Mouse (Mus musculus) common myeloid progenitor, adult 5-6 weeks (primary cell): Measurements from ENCODE around the gene Diexf. TPM values are rescaled to one million over a fixed set of nuclear protein-coding genes. Genes with fewer than 3 reads are reported as not detected.

ENCODE experiments used
- ATAC-seq: replicated peaks from 2 replicates; pipeline ENCODE4 v1.8.0; 2016; ENCODE audit warnings: low read depth, mild to moderate bottlenecking, moderate TSS enrichment, inconsistent platforms; ENCODE audit not compliant: poor library complexity, severe bottlenecking
- total RNA-seq: library from RNA; stranded (forward); fragments of 200-1000, 187-1606 nt; gene quantifications from 2 replicates; pipeline ENCODE4 v1.2.3, GENCODE M21; 2017

The Diexf gene
- total RNA-seq, 1 experiment from 2014 or later = 22.1 TPM

DNA sequence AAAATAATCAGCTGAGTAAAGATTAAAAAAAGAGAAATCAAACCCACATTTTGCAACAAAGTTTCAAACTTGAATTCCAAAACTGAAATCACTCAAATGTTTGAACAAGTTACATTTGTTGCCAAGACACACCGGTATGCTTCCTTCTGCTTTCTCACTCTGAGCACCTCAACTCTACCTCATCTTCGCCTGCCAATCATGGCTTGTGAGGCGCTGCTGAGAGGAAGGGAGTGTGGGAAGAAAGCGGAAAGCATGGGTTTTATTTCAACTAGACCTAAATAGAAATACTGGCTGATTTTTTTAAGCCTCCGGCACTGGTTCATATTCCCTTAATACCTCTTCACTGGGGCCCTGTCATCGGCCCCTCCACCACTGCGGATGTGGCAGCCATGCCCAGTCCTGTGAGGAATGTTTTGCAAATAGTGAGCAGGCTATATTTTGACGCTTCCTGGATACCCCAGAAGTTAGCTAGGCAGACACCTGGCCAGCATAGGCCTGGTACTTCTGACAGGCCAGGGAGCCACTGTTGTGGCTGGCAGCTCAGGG, 12.5 kb upstream of the Diexf start:
- peak; percentile 42 for ATAC-seq

DNA sequence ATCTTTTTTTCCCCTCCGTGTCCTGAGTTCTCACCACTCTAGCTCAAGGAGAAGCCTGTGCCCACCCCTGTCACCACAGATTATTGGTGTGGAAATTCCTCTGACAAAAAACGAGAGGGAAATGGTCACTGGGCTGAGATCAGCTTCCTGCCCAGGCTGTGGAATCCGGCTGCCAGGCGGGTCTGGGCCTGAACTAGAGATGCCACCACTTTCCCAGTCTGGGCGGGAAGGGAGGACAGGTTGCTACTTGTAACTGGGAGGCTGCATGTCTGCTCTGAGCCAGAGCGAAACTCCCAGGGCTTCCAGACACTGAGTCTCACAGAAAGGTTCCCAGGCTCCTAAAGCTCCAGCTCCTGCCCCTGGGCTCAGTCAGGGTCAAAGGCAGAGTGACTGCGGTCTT, 11.0 kb upstream of the Diexf start:
- ATAC-seq = no peak

DNA sequence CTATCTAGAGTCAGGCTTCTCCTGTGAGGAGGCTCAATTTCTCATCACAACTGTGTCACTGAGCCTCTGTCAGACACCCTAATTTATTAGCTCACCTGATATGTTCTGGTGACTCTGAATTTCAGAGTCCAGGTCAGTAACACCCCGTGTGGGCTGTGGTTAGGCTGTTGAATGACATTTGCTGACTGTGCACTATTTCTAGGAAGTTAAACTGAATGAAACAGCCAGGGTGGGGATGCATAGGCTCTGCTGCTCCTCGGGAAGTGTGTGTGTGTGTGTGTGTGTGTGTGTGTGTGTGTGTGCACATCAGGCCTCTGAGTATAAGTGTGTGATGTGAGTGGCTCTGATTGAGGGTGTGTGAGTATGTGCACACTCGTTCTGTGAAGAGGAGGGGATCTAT, 8.6 kb upstream of the Diexf start:
- peak; percentile 79 for ATAC-seq

DNA sequence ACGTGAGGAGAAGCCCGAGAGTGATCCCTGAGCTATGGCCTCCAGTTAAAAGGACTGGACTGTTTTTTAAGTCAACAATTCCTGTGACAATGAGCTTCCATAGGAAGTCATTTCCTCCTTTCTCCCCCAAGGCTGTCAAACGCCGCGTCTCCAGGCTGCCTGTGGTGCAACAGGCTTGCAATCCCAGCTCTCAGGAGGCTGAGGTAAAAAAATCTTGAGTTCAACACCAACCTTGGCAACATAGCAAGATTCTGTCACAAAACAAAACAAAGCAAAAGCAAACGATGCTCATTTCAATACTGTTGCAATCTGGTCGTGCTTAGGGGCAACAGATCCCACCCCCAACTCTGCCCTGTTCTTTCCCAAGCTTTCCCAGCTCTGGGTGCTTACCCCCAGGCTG, 8.0 kb upstream of the Diexf start:
- ATAC-seq = no peak

DNA sequence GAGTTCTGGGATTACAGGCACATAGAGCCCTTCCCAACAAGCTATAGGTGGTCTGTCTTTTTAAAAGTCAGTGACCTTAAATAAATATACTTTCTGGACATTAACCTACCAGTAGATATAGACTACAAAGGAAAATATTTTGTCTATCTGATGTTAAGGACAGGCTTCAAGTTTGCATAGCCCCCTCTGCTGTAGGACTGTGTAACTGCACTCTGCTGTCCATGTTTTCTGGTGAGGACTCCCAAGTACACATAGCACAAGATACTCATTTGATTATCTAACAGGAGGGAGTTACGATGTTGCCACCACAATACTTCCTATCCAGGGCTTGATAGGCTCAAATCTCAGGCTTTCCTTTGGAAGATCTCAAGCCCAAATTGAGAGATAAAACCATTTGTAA, 3.7 kb upstream of the Diexf start:
- ATAC-seq = no peak

DNA sequence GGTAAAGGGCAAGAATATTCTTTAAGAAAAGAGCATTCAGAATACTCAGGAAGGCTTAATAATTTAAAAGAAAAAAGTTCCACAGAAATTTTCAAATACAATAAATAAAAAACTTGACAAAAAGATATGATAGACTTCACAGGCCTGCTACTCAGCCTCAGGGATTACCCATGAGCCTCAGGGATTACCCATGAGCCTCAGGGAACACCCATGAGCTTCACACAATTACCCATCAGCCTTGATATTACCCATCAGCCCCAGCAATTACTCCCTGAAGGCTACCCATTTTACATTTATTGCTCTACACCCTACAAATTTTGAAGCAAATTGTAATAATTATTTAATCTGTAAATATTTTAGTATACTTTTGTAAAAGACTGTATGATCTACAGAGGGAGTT, 2.3 kb upstream of the Diexf start:
- ATAC-seq = no peak

DNA sequence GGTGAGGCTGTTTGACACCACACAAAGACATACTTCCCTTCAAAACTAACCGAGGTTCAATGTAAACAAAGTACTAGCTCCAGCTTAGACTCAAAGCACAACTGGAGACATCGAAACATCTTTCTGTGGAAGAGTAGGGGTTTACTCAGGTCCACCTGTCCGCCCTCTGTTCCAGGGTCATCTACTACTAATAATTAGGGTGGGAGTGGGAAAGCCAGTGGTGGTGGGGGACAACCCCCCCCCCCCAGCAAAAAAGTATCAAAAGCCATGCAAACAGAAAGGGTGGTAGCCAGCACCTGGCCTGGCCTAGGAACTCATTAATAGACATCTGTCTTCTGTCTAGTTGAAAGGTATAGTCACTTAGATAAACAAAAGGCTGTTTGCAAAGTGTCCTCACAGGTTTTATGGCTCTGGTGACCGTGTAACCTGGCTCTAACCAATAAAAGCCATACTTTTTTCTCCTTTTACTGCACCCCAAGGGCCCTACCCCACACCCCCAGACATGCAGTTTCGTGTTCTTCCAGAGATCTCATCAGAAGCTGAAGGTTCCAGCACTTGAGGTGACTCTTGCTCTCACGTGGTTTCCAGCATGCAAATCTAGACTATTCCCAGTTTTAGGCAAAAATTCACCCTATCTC, 1.4 kb upstream of the Diexf start:
- no peak for ATAC-seq

DNA sequence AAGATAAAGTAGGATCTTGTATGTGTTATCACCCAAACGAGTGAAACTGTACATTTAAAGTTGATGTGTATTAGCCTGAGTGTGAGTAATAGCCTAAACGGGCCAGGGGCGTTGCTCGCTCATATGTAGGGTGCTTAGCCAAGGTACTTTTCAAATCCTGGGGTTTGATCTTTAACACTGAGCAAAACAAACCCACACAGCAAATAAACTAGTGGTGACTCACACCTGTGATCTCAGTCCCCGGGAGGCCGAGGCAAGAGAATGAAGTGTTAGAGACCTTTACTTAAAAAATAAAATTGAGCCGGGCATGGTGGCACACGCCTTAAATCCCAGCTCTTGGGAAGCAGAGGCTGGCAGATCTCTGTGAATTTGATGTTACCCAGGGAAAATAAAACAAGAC, 767 bp upstream of the Diexf start:
- no peak for ATAC-seq

DNA sequence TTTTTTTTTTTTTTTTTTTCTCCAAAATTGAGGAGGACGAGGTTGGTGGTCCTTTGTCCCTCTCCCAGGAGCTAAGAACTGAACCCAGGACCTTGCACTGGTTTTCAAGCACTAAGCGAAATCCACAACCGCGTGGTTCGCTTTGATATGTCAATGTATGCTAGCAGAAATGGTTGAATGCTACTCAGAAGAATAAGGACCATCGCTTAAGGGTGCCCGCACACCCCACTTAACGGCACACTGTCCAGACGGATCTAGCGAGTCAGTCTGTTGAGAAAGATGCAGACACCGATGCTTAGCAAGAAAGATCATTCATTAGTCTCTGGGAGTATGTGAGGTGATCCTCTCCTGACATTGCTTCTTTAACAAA, 369 bp upstream of the Diexf start:
- peak; percentile 5; the same call in 1 of the 2 replicates for ATAC-seq

DNA sequence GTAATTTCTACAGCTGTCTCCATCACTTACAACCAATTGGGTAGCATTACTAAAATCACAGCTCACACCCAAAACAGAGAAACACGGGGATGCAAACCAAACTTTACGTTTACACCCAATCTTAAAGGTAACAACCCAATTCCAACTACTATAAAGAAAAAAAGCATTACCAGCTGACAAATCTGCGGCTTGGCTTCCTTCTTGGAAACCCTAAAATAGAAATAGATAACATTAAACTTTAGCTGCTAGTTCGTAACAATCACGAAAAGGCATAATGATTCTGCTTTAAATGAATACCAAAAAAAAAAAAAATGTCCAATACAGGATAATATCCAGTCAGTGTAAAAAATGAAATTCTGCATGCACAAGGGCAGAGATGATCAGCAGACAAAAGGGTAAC, 751 bp downstream of the Diexf start:
- ATAC-seq = no peak

DNA sequence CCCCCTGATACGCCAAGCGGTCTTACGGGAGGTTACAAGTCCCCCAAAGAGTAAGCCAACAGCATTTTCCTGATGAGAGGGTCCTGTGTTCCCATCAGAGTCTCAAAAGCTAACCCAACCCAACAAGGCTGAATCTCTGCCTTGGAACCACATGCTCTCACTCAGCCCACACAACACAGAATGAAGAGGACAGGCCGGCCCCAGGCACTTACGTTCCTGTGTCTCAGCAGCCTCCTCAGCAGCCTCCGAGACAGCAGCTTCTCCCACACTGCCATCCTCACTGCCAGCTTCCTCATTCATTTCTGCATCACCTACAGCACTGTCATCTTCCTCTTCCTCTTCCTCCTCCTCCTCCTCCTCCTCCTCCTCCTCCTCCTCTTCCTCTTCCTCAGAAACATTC, 2.0 kb downstream of the Diexf start:
- ATAC-seq = no peak

DNA sequence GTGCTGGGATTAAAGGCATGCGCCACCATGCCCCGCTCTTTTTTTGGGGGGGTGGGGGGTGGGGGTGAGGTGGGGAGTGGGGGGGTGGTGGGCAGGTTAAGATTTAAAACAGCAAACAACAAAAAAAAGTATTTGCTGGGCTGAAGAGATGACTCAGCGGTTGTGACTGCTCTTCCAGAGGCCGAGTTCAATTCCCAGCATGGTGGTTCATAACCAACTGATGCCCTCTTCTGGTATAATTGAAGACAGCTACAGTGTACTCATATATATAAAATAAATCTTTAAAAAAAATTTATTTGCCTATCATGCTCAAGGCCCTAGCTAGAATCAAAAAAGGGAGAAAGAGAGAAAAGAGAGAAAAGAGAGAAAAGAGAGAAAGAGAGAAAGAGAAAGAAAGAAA, 4.2 kb downstream of the Diexf start:
- no peak for ATAC-seq

DNA sequence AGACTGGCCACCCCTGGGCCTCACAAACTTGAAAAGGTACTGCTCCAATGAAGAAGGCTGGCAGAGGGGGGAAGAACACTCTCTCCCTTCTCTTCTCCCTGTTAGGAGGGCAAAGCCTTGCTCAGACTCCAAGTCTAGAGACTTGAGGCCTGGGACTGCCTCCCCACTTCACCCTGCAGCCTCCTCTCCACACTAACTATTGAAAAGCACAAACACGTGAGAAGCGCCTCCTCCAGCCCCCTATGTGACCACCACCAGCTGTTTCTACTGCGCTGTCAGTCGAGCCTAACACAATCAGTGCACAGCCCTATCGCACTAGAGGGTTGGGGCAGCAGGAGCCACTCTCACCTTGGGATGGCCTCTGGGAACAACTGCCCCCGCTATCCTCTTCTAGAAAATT, 6.8 kb downstream of the Diexf start:
- ATAC-seq = no peak

DNA sequence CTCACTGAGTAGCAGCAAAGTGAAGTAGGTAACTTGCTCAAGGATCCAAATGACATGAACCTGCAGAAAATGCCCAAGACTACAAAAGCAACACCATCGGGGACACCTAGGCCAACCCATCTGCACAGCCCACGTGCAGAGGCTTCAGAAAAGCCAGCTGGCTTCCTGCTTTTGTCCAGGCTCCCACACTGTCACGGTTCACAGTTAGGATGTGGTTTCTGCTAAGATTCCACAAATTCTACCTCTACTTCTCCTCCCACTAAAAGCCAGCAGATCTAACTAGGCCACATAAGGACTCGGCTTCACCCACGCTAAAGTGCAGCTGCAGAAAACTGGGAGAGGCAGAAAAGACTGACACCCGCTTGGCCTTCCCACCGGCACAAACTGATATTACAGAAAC, 7.3 kb downstream of the Diexf start:
- no peak for ATAC-seq

DNA sequence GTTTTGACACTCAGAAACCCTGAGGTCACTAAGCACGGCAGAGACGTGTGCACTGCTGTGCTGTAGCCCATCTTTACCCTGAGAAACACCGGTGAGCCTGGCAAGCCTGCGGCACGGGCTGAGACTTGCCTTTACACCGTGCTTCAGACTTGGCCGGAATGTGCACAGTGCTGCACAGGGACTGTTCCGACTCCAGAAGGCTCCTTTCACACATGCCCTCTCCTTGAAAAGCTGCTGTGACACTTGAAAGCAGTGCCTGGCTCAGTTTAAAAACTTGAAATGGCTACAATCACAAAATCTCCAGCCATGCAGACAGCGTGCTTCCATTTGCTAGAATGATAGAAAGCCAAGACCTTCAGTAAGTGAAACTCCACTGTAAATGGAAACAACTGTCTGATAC, 18.0 kb downstream of the Diexf start:
- ATAC-seq = no peak

DNA sequence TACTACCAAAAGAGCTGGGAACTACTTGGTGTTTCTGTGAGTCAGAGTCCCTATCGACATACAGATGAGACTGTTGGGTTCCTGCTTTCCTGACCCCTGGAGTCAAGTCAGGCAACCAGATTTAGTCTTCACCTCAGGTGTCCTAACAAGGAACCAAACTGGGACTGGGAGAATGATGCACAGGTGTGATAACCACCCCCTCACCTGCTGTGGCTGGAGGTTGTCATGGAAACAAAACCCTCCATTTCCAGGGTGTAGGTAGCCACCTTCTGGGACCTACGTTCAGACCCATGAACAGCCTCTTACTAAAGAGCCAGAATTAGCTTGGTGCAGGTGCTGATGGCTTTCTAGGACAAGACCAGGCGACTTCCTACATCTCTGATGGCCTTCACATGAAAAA, 27.1 kb downstream of the Diexf start:
- no peak for ATAC-seq

DNA sequence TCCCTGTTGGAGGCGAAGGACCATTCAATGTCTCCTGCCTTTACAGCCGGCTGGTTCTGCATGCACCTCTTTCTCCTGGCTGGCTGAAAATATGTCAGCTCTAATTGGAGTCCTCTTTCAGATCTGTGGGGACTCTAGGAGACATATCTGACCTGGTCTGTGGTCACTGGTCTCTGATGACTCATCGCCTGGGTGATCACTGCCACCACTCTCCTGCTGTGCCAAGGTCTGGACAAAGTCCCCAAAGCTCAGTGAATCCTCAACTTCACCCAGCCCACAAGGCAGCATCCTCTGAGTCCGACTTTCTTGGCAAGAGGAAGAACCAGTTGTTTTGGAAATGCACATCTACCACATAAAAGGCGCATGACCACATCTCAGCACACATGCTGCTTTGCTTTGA, 27.5 kb downstream of the Diexf start:
- ATAC-seq = no peak

DNA sequence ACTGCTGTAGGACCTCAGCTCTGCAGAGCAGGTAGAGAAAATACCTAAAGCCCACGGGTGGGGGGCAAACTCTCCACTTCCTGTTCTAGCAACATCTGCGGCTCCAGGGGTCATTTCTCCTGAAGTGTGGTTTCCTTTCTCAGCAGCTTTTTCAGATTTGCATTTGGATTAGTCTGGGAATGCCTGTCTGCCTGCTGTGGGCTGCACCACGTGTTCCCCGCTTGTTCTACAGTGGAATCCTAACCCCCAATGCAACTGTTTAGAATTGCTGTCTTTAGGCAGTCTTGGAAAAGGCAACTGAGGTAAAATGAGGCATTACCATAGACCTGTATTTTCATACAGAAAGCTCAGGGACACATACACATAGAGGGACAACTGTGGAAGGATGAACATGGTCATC, 28.0 kb downstream of the Diexf start:
- no peak for ATAC-seq

DNA sequence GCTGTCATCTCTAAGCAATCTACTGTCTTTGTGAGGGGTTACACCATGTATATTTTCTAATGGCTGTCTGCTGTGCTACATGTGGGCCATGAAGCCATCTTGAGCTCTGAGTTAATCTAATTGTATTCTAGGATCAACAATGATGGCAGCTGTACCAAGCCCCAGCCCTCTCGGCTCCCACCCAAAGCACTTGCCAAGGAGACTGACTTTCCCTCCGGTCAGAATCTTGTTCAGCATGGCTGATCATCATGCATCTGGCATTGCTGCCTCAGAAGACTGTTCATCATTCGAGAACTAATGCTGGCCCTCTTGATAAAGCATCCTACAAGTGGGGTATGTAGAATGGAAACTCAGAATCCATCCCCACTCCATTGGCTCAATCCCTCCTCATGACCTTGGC, 31.1 kb downstream of the Diexf start:
- ATAC-seq = no peak

DNA sequence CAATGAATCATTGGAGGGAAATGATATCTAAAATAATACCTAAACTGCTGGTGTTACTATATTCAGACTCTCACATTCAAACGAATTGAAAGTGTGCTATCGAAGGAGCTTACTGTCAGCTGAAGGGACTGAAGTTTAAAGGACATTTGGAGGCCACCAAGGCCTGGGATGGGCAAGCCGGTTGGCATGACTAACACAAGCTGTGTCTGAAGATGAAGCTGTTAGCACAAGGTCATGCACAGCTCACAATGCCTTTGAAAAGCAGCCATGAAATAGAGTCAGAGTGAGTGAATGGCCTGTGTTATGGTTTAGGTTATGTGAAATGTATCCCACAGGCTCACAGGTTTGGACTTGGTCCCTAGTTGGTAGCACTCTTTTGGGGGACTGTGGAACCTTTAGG, 36.5 kb downstream of the Diexf start:
- ATAC-seq = no peak

DNA sequence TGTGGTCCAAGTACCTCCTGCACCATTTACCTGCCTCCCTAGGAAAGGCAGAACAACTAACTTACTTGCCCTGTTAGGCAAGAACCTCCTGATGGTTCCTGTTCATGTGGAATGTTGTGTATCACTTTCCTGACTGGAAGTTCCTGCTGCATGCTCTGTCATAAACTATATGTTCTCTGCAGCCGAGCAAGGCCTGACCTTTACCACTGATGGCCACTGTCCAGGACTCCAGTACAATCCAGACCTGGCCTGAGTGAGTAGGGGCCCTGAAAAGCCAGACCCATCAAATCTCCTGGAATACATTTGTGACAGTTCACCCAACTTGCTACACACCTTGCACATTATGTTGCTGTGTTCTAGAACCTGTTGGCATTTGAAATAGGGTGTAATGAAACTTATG, 37.3 kb downstream of the Diexf start:
- no peak for ATAC-seq

DNA sequence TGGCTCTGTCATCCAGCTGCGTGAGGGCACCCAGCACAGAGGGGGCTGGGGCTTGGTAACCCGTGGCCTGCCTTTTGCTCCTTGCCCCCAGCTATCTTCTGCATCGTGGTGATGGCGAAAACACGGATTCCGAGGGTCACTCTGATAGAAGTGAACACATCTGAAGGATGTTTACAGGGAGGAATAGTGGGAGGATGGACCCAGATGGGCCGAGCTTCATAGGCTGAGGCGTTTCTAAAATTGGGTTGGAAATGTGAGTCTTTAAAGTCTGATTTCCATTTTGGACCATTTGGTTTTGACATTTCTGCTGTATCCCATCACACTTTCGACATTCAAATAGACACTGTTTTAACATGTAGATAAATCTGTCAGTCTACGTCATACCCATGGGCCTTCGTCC, 39.2 kb downstream of the Diexf start:
- ATAC-seq = no peak
